Mouse (Mus musculus) lung, embryonic 16.5 days (tissue): ENCODE results near the gene Pycard. TPM values are rescaled to one million over a fixed set of nuclear protein-coding genes. Genes with fewer than 3 reads are reported as not detected.

Source experiments
- ATAC-seq: fragments of 200-750 bp; cut with Nextera tagmentation; 2 replicates; pipeline ENCODE4 v1.8.0; 2017; ENCODE audit warnings: low read depth, mild to moderate bottlenecking, moderate library complexity
- H3K27ac ChIP-seq: fragments of 300-500 bp; sonication (generic); 2 replicates; pipeline ENCODE4 v1.5.1; 2014; ENCODE audit warnings: mild to moderate bottlenecking, control low read depth, low read length
- H3K27me3 ChIP-seq: fragments of 300-500 bp; sonication (generic); 2 replicates; pipeline ENCODE4 v1.6.1; 2014; ENCODE audit warnings: low read depth, low read length, mixed read lengths; ENCODE audit not compliant: control insufficient read depth, insufficient read depth
- H3K36me3 ChIP-seq: fragments of 300-500 bp; sonication (generic); 2 replicates; pipeline ENCODE4 v1.6.1; 2014; ENCODE audit warnings: low read length; ENCODE audit not compliant: control insufficient read depth, insufficient read depth
- H3K4me1 ChIP-seq: fragments of 300-500 bp; sonication (generic); replicated peaks from 2 replicates; pipeline ENCODE4 v1.6.1; 2014; ENCODE audit warnings: low read length, mixed read lengths; ENCODE audit not compliant: control insufficient read depth, insufficient read depth
- H3K4me2 ChIP-seq: fragments of 300-500 bp; sonication (generic); 2 replicates; pipeline ENCODE4 v1.6.1; 2014; ENCODE audit warnings: low read depth, low read length, control low read depth
- H3K4me3 ChIP-seq: fragments of 300-500 bp; sonication (generic); 2 replicates; pipeline ENCODE4 v1.5.1; 2014; ENCODE audit warnings: mild to moderate bottlenecking, low read length, control low read depth
- H3K9ac ChIP-seq: fragments of 300-500 bp; sonication (generic); 2 replicates; pipeline ENCODE4 v1.6.1; 2014; ENCODE audit warnings: low read length, control low read depth
- H3K9me3 ChIP-seq: fragments of 300-500 bp; sonication (generic); 2 replicates; pipeline ENCODE4 v1.6.1; 2016; ENCODE audit warnings: low read length; ENCODE audit not compliant: control insufficient read depth
- WGBS: fragments of 180-500 bp; shearing (Covaris S2); extraction: QIAGEN DNeasy Blood & Tissue Kit; methylation state at CpG from one replicate; pipeline ENCODE4 v1.1.7; 2014; 5-methylcytosine and 5-hydroxymethylcytosine counted together
- polyA plus RNA-seq: library from polyadenylated mRNA; unstranded; fragments of >200 nt; fragmentation: Nextera tagmentation; extraction: Ambion mirVana; gene quantifications from 2 replicates; pipeline ENCODE4 v1.2.1, GENCODE M21; 2015

The Pycard gene
- polyA plus RNA-seq, 1 experiment from 2014 or later: 37.6 TPM

- H3K9ac ChIP-seq: no peak overlapping the region
- peaks cover 8% of the 10 kb centered on the region for H3K4me1 ChIP-seq
- H3K27ac ChIP-seq: no peak overlapping the region
- H3K27me3 ChIP-seq: no peaks in the 10 kb centered on the region
- 44% methylated on average over 6 of the region's 6 CpGs for WGBS
- peaks cover 7% of the 10 kb centered on the region for H3K36me3 ChIP-seq
- no peak overlapping the region for H3K4me3 ChIP-seq
- ATAC-seq: peak; percentile 48
- no peak overlapping the region for H3K4me2 ChIP-seq
- H3K9me3 ChIP-seq: no peaks in the 10 kb centered on the region
Measured at GRCm38 (mm10) chr7:127991643-127992487, 1.8 kb downstream of the Pycard start.

- 77% methylated on average over 1 of the region's 1 CpGs for WGBS
- no peak overlapping the region for H3K4me2 ChIP-seq
- H3K27ac ChIP-seq: no peak overlapping the region
- no peak overlapping the region for H3K9ac ChIP-seq
- H3K4me3 ChIP-seq: no peak overlapping the region
- ATAC-seq: no peak
- H3K27me3 ChIP-seq: no peaks in the 10 kb centered on the region
- H3K4me1 ChIP-seq: peaks cover 8% of the 10 kb centered on the region
- H3K36me3 ChIP-seq: peaks cover 30% of the 10 kb centered on the region
- no peaks in the 10 kb centered on the region for H3K9me3 ChIP-seq
Measured at GRCm38 (mm10) chr7:127988904-127989303, 4.8 kb downstream of the Pycard start.

- no peaks in the 10 kb centered on the region for H3K27me3 ChIP-seq
- no peak overlapping the region for H3K9ac ChIP-seq
- no peaks in the 10 kb centered on the region for H3K4me1 ChIP-seq
- no peak overlapping the region for H3K27ac ChIP-seq
- no peaks in the 10 kb centered on the region for H3K9me3 ChIP-seq
- ATAC-seq: no peak
- no peak overlapping the region for H3K4me3 ChIP-seq
- H3K36me3 ChIP-seq: peaks cover 81% of the 10 kb centered on the region
- WGBS: 89% methylated on average over 3 of the region's 3 CpGs
- H3K4me2 ChIP-seq: no peak overlapping the region
Measured at GRCm38 (mm10) chr7:127980606-127981005, 13.1 kb downstream of the Pycard start.

DNA sequence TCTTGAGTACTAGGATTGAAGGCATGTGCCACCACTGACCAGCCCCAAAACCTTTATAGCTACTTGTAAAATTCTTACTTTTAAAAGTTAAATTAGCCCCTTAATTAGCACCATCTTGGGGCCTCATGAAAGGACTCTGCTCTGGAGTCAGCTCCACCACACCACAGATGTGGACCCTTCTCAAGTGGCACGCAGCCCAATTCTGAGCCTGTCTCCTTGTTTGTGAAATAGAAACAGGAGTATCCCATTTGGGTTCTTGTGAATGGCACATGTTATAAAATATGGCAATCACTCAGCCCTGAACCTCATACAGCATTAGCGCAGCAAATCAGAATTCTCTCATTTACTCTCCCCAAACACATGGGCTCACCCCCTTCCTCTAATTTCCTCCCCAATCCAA lies 14.8 kb downstream of the Pycard start:
- H3K4me2 ChIP-seq: no peak overlapping the region
- no peak for ATAC-seq

DNA sequence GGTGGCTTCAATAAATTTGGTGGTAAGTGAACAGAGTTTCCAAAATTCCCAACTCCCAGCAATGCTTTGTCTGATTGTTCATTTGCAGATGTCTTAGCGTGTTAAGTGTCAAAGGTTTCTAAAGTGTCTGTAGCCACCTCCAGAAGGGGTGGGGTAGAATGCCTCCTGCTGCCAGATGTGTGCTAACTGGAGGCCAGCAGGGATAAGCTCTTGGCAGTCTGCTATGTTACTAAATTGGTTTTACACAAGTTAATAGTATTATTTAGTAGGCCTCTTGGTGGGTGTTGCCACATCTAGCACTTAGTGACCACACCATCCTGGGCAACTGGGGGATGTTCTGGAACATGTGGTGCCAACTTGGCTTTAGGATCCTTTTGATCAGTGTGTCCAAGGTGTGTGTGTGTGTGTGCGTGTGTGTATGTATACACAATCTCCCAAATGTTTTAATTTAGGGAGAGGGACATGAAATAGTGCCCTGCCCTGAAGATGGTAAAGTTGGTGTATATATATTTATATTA lies 19.2 kb downstream of the Pycard start:
- ATAC-seq: no peak
- Histone ChIP-seq H3K27me3 (no peaks in the 10 kb centered on the region), H3K9ac (no peak overlapping the region), H3K27ac (no peak overlapping the region), H3K36me3 (peaks cover 77% of the 10 kb centered on the region), H3K4me3 (no peak overlapping the region), H3K4me1 (peaks cover 7% of the 10 kb centered on the region; the same call in 1 of the 2 replicates), H3K4me2 (no peak overlapping the region), H3K9me3 (no peaks in the 10 kb centered on the region)
- WGBS: 79% methylated on average over 2 of the region's 2 CpGs

More for the DNA sequence above, 14.8 kb downstream of the Pycard start:
- Histone ChIP-seq H3K9me3 (no peaks in the 10 kb centered on the region), H3K9ac (no peak overlapping the region), H3K27ac (no peak overlapping the region), H3K4me3 (no peak overlapping the region), H3K4me1 (no peaks in the 10 kb centered on the region), H3K36me3 (peaks cover 82% of the 10 kb centered on the region), H3K27me3 (no peaks in the 10 kb centered on the region)
- 92% methylated on average over 2 of the region's 2 CpGs for WGBS

- peak overlapping the region; percentile 97 for H3K4me3 ChIP-seq
- no peaks in the 10 kb centered on the region for H3K9me3 ChIP-seq
- H3K36me3 ChIP-seq: peaks cover 29% of the 10 kb centered on the region
- WGBS: under 1% methylated on average over 39 of the region's 42 CpGs
- H3K4me1 ChIP-seq: peaks cover 16% of the 10 kb centered on the region
- peak overlapping the region; percentile 98 for H3K27ac ChIP-seq
- H3K27me3 ChIP-seq: no peaks in the 10 kb centered on the region
- H3K9ac ChIP-seq: peak overlapping the region; percentile 98
- H3K4me2 ChIP-seq: peak overlapping the region; percentile 73
- peak; percentile 54 for ATAC-seq
Measured at GRCm38 (mm10) chr7:127967922-127968828, 25.5 kb downstream of the Pycard start.

DNA sequence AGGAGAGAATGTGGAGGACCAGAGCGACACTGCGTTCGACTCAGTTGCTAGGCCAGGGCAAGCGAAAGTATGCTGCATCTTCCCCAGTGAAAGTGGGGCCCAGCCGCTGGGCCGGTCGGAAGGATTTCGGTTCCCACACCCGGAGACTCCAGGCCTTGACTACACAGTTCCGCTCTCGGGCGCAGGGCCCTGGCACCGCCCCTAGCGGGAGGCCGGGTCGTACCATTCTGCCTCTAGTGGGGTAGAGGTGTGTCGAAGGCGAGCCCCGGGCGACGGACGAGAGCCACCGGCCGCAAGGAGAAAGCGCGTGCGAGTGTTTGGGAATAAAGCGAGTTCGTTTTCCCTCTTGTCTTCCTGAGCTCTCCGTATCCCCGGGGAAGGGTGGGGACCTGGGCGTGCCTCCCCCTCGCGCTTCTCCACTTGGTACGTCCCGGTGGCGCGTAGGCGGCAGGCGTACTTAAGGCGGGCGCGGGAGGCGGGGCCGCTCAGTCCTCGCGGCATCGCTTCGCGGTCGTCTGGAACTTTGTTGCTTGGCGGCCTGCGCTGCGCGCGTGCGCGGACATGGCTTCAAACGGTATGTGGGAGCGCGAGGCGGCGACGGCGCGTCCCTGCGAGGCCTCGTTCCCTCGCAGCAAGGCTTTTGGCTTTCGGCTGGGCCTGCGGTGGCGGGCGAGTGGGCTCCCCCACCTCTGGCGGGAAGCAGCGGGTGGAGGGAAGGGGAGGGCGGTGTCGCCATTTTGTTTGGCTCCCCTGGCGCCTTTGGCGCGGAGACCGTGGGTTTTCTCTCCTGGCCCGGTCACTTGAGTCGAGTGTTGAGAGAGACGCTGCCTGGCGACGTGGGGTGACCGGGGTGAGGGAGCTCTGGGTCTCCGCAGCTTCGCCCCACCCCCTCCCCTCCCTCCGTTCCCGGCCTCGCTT lies 26.4 kb downstream of the Pycard start, which contains the start of gene Fus:
Gene Fus (plus strand): TSS at position 454 of the 918 bp plus-strand sequence.
- peaks cover 16% of the 10 kb centered on the region for H3K4me1 ChIP-seq
- peak within 1 kb of the TSS; percentile 97 for H3K4me3 ChIP-seq
- peak; percentile 95 for ATAC-seq
- H3K27me3 ChIP-seq: no peaks in the 10 kb centered on the region
- WGBS: under 1% methylated on average over 92 of the region's 92 CpGs
- H3K27ac ChIP-seq: peak within 1 kb of the TSS; percentile 98
- H3K4me2 ChIP-seq: peak within 1 kb of the TSS; percentile 81
- peaks cover 21% of the 10 kb centered on the region for H3K36me3 ChIP-seq
- H3K9ac ChIP-seq: peak within 1 kb of the TSS; percentile 98
- H3K9me3 ChIP-seq: no peaks in the 10 kb centered on the region

DNA sequence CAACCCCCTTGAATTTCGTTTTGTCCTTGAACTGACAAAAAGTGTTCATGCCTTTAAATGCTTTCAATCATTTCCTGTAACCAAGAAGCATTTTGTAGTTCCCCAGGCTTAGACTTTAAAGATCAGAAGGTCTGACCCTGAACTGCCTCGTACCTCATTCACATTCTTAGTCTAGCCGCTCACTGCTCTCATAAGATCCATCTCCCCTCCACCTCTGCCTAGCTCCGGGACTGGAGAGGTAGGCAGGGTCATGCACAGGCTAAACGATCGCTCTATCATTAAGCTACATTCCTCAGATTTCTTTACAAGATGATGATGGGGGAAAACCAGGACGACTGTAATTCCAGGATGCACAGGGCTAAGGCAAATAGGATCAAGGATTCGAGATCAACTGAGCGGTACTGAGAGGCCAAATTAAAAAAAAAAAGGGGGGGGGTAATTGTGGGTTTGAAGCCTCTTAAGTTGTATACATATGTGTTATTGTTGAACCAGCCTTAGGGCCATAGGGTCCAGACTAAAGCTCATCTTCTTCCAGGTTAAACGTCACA lies 27.2 kb downstream of the Pycard start:
- no peak for ATAC-seq
- Histone ChIP-seq H3K36me3 (peaks cover 15% of the 10 kb centered on the region), H3K27me3 (no peaks in the 10 kb centered on the region), H3K9ac (peak overlapping the region; percentile 98), H3K27ac (peak overlapping the region; percentile 98), H3K9me3 (no peaks in the 10 kb centered on the region), H3K4me3 (peak overlapping the region; percentile 97), H3K4me1 (peaks cover 16% of the 10 kb centered on the region), H3K4me2 (peak overlapping the region; percentile 81)
- WGBS: 4% methylated on average over 10 of the region's 10 CpGs
